Mouse (Mus musculus) kidney, postnatal 0 days (tissue): ENCODE measurements around the gene Btbd35f4. TPM values are rescaled to one million over a fixed set of nuclear protein-coding genes. Genes with fewer than 3 reads are reported as not detected.
"Not testable (repeated sequence)": the region's sequence is repeated elsewhere in the genome, so short reads cannot be mapped to it uniquely, and the experiment has no call there.

ENCODE experiments used
- ATAC-seq: fragments of 200-750 bp; cut with Nextera tagmentation; replicated peaks from 2 replicates; pipeline ENCODE4 v1.8.0; 2017; ENCODE audit warnings: low read depth, moderate number of reproducible peaks, moderate TSS enrichment, moderate library complexity; ENCODE audit not compliant: low FRiP score
- DNase-seq: peaks from one replicate; pipeline ENCODE4 v3.0.0-alpha.2; 2016; ENCODE audit warnings: low spot score
- H3K27ac ChIP-seq: fragments of 300-500 bp; sonication (generic); 2 replicates; pipeline ENCODE4 v1.5.1; 2014; ENCODE audit warnings: mild to moderate bottlenecking
- H3K27me3 ChIP-seq: fragments of 300-500 bp; sonication (generic); 2 replicates; pipeline ENCODE4 v1.6.1; 2014; ENCODE audit warnings: low read length, mixed read lengths; ENCODE audit not compliant: insufficient read depth
- H3K36me3 ChIP-seq: fragments of 300-500 bp; sonication (generic); 2 replicates; pipeline ENCODE4 v1.6.1; 2014; ENCODE audit warnings: low read length, mixed read lengths; ENCODE audit not compliant: insufficient read depth
- H3K4me1 ChIP-seq: fragments of 300-500 bp; sonication (generic); replicated peaks from 2 replicates; pipeline ENCODE4 v1.6.1; 2014; ENCODE audit warnings: antibody characterized with exemption, low read length, mixed read lengths; ENCODE audit not compliant: insufficient read depth
- H3K4me2 ChIP-seq: fragments of 300-500 bp; sonication (generic); 2 replicates; pipeline ENCODE4 v1.6.1; 2014; ENCODE audit warnings: mild to moderate bottlenecking, low read length, moderate library complexity, mixed read lengths
- H3K4me3 ChIP-seq: fragments of 300-500 bp; sonication (generic); replicated peaks from 2 replicates; pipeline ENCODE4 v1.5.1; 2014; ENCODE audit warnings: low read depth, low read length
- H3K9ac ChIP-seq: fragments of 300-500 bp; sonication (generic); 2 replicates; pipeline ENCODE4 v1.6.1; 2014; ENCODE audit warnings: low read depth, low read length
- H3K9me3 ChIP-seq: fragments of 300-500 bp; sonication (generic); replicated peaks from 2 replicates; pipeline ENCODE4 v1.6.1; 2016; ENCODE audit warnings: low read length, inconsistent platforms, mixed read lengths
- WGBS: fragments of 180-500 bp; shearing (Covaris S2); extraction: QIAGEN DNeasy Blood & Tissue Kit; methylation state at CpG from one replicate; pipeline ENCODE4 v1.1.7; 2014; 5-methylcytosine and 5-hydroxymethylcytosine counted together
- polyA plus RNA-seq: library from polyadenylated mRNA; unstranded; fragments of >200 nt; fragmentation: Nextera tagmentation; extraction: Ambion mirVana; gene quantifications from 2 replicates; pipeline ENCODE4 v1.2.1, GENCODE M21; 2015

Btbd35f4 gene
- polyA plus RNA-seq = not detected in 2 replicates

GRCm38 (mm10) chrX:4800196-4800595 lies at the start of gene Btbd35f4:
Btbd35f4 (plus strand) TSS chrX:4800496.
- H3K9ac ChIP-seq, ATAC-seq, H3K9me3 ChIP-seq, DNase-seq, H3K4me2 ChIP-seq, H3K27ac ChIP-seq, H3K4me1 ChIP-seq, H3K27me3 ChIP-seq, H3K36me3 ChIP-seq, H3K4me3 ChIP-seq: not testable (repeated sequence)
- no CpG with 5 or more reads among the region's 4 CpGs for WGBS

- not testable (repeated sequence) for H3K27ac ChIP-seq, H3K36me3 ChIP-seq, H3K4me2 ChIP-seq, DNase-seq, H3K9ac ChIP-seq, H3K27me3 ChIP-seq, H3K4me3 ChIP-seq, H3K9me3 ChIP-seq, H3K4me1 ChIP-seq, ATAC-seq
- WGBS = no CpG with 5 or more reads among the region's 1 CpGs
These were observed 39.7 kb downstream of the Btbd35f4 start for GRCm38 (mm10) chrX:4840016-4840415.

Other genes with a start within 250 kb of the Btbd35f4 start
- not detected in 2 replicates for gene Btbd35f27, start 151.6 kb downstream of the Btbd35f4 start, polyA plus RNA-seq